Mouse (Mus musculus) adrenal gland, adult 8-10 months (tissue): ENCODE results near the gene Calu. TPM values are rescaled to one million over a fixed set of nuclear protein-coding genes. Genes with fewer than 3 reads are reported as not detected.
A peak's percentile ranks its signal among the peaks of the same experiment; 100 is the strongest.
"Not testable (repeated sequence)": the region's sequence is repeated elsewhere in the genome, so short reads cannot be mapped to it uniquely, and the experiment has no call there.

Experiments used
- DNase-seq: peaks from one replicate; pipeline ENCODE4 v3.0.0; 2022
- total RNA-seq, 4 experiments: library from RNA; stranded (reverse); gene quantifications; 2 replicates each; pipeline ENCODE4 v1.2.4; 2022

The Calu gene
- total RNA-seq, 4 experiments from 2014 or later: 121 to 136 (median 126) TPM

GRCm38 (mm10) chr6:29363129-29363515, 15.3 kb downstream of the Calu start:
- no peak for DNase-seq

- no peak for DNase-seq
These were observed 17.4 kb downstream of the Calu start for GRCm38 (mm10) chr6:29365277-29365676.

GRCm38 (mm10) chr6:29377386-29377785, 29.5 kb downstream of the Calu start:
- no peak for DNase-seq

- no peak for DNase-seq
These were observed 30.8 kb downstream of the Calu start for GRCm38 (mm10) chr6:29378678-29379077.

GRCm38 (mm10) chr6:29379954-29380353, 32.1 kb downstream of the Calu start:
- no peak for DNase-seq

GRCm38 (mm10) chr6:29382442-29382841, 34.6 kb downstream of the Calu start:
- no peak for DNase-seq

GRCm38 (mm10) chr6:29388052-29388518, 40.2 kb downstream of the Calu start, which contains the start of gene Opn1sw:
Opn1sw (minus strand) TSS chr6:29388468.
- no peak for DNase-seq

- DNase-seq: peak; percentile 62
These were observed 40.8 kb downstream of the Calu start for GRCm38 (mm10) chr6:29388606-29389080.

- DNase-seq: no peak
These were observed 41.6 kb downstream of the Calu start for GRCm38 (mm10) chr6:29389425-29389824.

- not testable (repeated sequence) for DNase-seq
These were observed 42.6 kb downstream of the Calu start for GRCm38 (mm10) chr6:29390500-29390899.

GRCm38 (mm10) chr6:29391241-29391640, 43.4 kb downstream of the Calu start:
- not testable (repeated sequence) for DNase-seq

- no peak for DNase-seq
These were observed 43.9 kb downstream of the Calu start for GRCm38 (mm10) chr6:29391802-29392201.

GRCm38 (mm10) chr6:29394286-29394685, 46.4 kb downstream of the Calu start:
- DNase-seq: no peak

GRCm38 (mm10) chr6:29395910-29396713, 48.2 kb downstream of the Calu start, which contains the start of gene Ccdc136:
Ccdc136 (plus strand) TSS chr6:29396309.
- peak; percentile 65 for DNase-seq

- DNase-seq: no peak
These were observed 49.1 kb downstream of the Calu start for GRCm38 (mm10) chr6:29396714-29397540.

- no peak for DNase-seq
These were observed 49.7 kb downstream of the Calu start for GRCm38 (mm10) chr6:29397575-29397974.

GRCm38 (mm10) chr6:29399851-29400250, 52.0 kb downstream of the Calu start:
- DNase-seq: no peak

GRCm38 (mm10) chr6:29402693-29403342, 54.9 kb downstream of the Calu start:
- no peak for DNase-seq

- DNase-seq: no peak
These were observed 58.5 kb downstream of the Calu start for GRCm38 (mm10) chr6:29406412-29406811.

GRCm38 (mm10) chr6:29415446-29415845, 67.6 kb downstream of the Calu start:
- no peak for DNase-seq

- DNase-seq: no peak
These were observed 72.7 kb downstream of the Calu start for GRCm38 (mm10) chr6:29420596-29420995.

GRCm38 (mm10) chr6:29425118-29425517, 77.2 kb downstream of the Calu start:
- no peak for DNase-seq

- DNase-seq: no peak
These were observed 78.5 kb downstream of the Calu start for GRCm38 (mm10) chr6:29426331-29426730.
